Comparison of ENCODE assay signal across 10 mouse cellular contexts in genomic region chr5:68112430-68113036, GRCm38 (mm10).
A peak's percentile ranks its signal among the peaks of the same experiment; 100 is the strongest.
DNase-seq lines count a peak whose midpoint lies in the region; ATAC-seq and TF ChIP-seq lines count a peak whose summit lies in the region.
"Had no signal": no experiment of that assay in that cellular context is flagged by ENCODE, and none has a peak within 500 bp of the region (broad histone marks: within the 10 kb centered on the region; RNA-seq: fewer than 3 reads in every experiment).

No protein-coding gene starts in this region.

- H3K9me3 ChIP-seq in heart, embryonic 10.5 days, result no peaks in the 10 kb centered on the region
- H3K9me3 ChIP-seq: heart, embryonic 15.5 days; liver, embryonic 15.5 days had no signal

- H3K4me3 ChIP-seq in heart, embryonic 10.5 days, result no peak overlapping the region
- no peak overlapping the region for H3K4me3 ChIP-seq in left cerebral cortex, adult 2 months
- H3K4me3 ChIP-seq in lung, adult 2 months (replicated peaks; ENCODE audit: extremely low read depth, low read depth, low read length), result no peak overlapping the region
- H3K4me3 ChIP-seq: heart, embryonic 15.5 days; liver, embryonic 15.5 days had no signal

- H3K27ac ChIP-seq in heart, embryonic 10.5 days, result no peak overlapping the region
- no peak overlapping the region for H3K27ac ChIP-seq in left cerebral cortex, adult 2 months
- H3K27ac ChIP-seq: heart, embryonic 15.5 days; liver, embryonic 15.5 days had no signal

- intact Hi-C loops in left cerebral cortex, adult 2 months (cut with DNase I), result loop anchor here (1.0 to 10.0 kb wide), 3 partner anchors 268 to 578 kb away; partner anchors contain the start of gene Atp8a1

- peak; percentile 62 for ATAC-seq in common myeloid progenitor, adult 5-6 weeks (replicated peaks; ENCODE audit: low read depth, poor library complexity, severe bottlenecking)
- no peak for ATAC-seq in erythroid progenitor cell, adult 5-6 weeks (replicated peaks; ENCODE audit: low FRiP score, poor library complexity, severe bottlenecking)

- DNase-seq in heart, adult 8-10 months (ENCODE audit: low spot score), result peak; percentile 12
- DNase-seq in heart, embryonic 10.5 days (ENCODE audit: low spot score), result no peak
- peak; percentile 6 for DNase-seq in MN1 (ENCODE audit: low spot score)
- DNase-seq in left cerebral cortex, adult 2 months (ENCODE audit: extremely low spot score in 1 of 2, low spot score in 2 of 2), result peak; percentile 37 to 45
- no peak for DNase-seq in spleen, adult 18-20 months
- no peak for DNase-seq in lung, adult 2 months

- WGBS in heart, embryonic 10.5 days, result 59% methylated on average over 6 of the region's 6 CpGs
- WGBS in lung, adult 2 months, result 55% methylated on average over 6 of the region's 6 CpGs

- no peaks in the 10 kb centered on the region for H3K4me1 ChIP-seq in heart, embryonic 10.5 days
- no peaks in the 10 kb centered on the region for H3K4me1 ChIP-seq in lung, adult 2 months (ENCODE audit: control insufficient read depth, insufficient read depth, low read length)
- H3K4me1 ChIP-seq: heart, embryonic 15.5 days; liver, embryonic 15.5 days had no signal

- TF ChIP-seq POLR2A in lung, adult 2 months (IDR thresholded peaks at IDR 0.05; ENCODE audit: borderline replicate concordance, extremely low read depth, low read depth, low read length), result no peak

- no peaks in the 10 kb centered on the region for H3K27me3 ChIP-seq in heart, embryonic 10.5 days (ENCODE audit: insufficient read depth, poor library complexity, severe bottlenecking)
- H3K27me3 ChIP-seq: heart, embryonic 15.5 days; liver, embryonic 15.5 days had no signal

- H3K36me3 ChIP-seq in heart, embryonic 10.5 days, result no peaks in the 10 kb centered on the region
- H3K36me3 ChIP-seq: heart, embryonic 15.5 days; liver, embryonic 15.5 days had no signal

- peak; percentile 66 for TF ChIP-seq CTCF in left cerebral cortex, adult 2 months (IDR thresholded peaks at IDR 0.05)
- no peak for TF ChIP-seq CTCF in lung, adult 2 months (IDR thresholded peaks at IDR 0.05; ENCODE audit: insufficient read depth, low read length)

Comparison
In these comparisons a context has a peak if more than half of its experiments do, and no peak if none do; other contexts are left out.
1. DNase-seq: peak in heart, adult 8-10 months (single experiment), MN1 (single experiment) and left cerebral cortex, adult 2 months (2 of 2); none in heart, embryonic 10.5 days (single experiment), spleen, adult 18-20 months (0 of 2) and lung, adult 2 months (single experiment).